Mouse (Mus musculus) bone marrow macrophage, adult 2 months (primary cell): ENCODE data around the gene Ralgapa1. TPM values are rescaled to one million over a fixed set of nuclear protein-coding genes. Genes with fewer than 3 reads are reported as not detected.
A peak's percentile ranks its signal among the peaks of the same experiment; 100 is the strongest.

Experiments
- H3K27ac ChIP-seq: 2 replicates; pipeline ENCODE4 v1.5.1; 2012; ENCODE audit warnings: low read depth, low read length; ENCODE audit not compliant: insufficient read depth
- H3K4me1 ChIP-seq: 2 replicates; pipeline ENCODE4 v1.6.1; 2012; ENCODE audit warnings: low read length; ENCODE audit not compliant: control insufficient read depth, insufficient read depth
- H3K4me3 ChIP-seq: 2 replicates; pipeline ENCODE4 v1.5.1; 2012; ENCODE audit warnings: mild to moderate bottlenecking, low read length, moderate library complexity; ENCODE audit not compliant: insufficient read depth
- CTCF ChIP-seq: IDR thresholded peaks from 2 replicates; pipeline ENCODE4 v1.5.1; 2012; ENCODE audit warnings: low read depth, mild to moderate bottlenecking, low read length, moderate library complexity
- POLR2A ChIP-seq: IDR thresholded peaks from 2 replicates; pipeline ENCODE4 v1.6.1; 2012; ENCODE audit warnings: mild to moderate bottlenecking, low read depth, low read length, borderline replicate concordance
- polyA plus RNA-seq: library from polyadenylated mRNA; stranded (reverse); fragments of >200 nt; gene quantifications from 2 replicates; pipeline ENCODE4 v1.2.4, GENCODE M21; 2012; ENCODE audit not compliant: missing spikeins, insufficient read depth, insufficient read length

Ralgapa1 gene
- polyA plus RNA-seq, 1 experiment, result 19.5 TPM

DNA sequence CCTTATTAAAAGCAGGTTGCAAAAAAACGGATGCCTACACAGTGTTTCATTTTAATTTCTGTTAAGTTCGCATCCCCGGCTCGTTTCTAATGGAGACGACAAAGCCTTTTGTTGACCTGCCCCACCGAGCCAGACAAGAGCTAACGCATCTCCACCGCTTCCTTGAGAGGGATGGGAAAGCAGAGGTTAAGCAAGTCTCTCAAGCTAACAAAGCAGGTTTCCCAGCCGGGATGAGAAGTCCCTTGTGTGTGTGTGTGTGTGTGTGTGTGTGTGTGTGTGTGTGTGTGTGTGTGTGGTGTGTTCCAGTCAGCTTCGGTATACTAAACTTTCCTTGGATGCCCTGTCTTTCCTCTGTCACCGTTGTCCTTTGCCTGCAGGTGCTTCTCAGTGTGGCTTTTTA, 249.8 kb downstream of the Ralgapa1 start:
- H3K4me3 ChIP-seq, result no peak overlapping the region
- H3K27ac ChIP-seq, result no peak overlapping the region
- H3K4me1 ChIP-seq, result peaks cover 4% of the 10 kb centered on the region
- no peak for TF ChIP-seq POLR2A
- no peak for TF ChIP-seq CTCF

DNA sequence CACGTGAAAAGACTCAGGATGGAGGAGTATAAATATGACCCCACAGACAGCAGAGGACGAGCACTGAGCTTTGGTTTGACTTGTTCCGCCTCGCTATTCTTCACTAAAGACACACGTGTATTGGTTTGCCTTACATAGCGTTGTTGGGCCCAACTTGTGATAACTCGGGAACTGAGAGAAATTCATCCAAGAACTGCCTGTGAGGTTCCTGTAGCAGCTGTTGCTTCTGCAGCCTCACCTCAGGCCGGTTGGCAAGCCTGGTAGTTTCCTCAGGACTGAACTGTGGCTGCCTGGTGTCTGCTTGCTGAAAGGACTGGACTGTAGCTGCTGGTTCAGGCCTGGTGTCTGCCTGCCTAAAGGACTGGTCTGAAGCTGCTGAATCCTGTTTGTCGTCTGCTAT, 250.3 kb downstream of the Ralgapa1 start:
- no peak overlapping the region for H3K4me3 ChIP-seq
- H3K27ac ChIP-seq, result no peak overlapping the region
- peaks cover 4% of the 10 kb centered on the region for H3K4me1 ChIP-seq
- TF ChIP-seq POLR2A (no peak), CTCF (no peak)

DNA sequence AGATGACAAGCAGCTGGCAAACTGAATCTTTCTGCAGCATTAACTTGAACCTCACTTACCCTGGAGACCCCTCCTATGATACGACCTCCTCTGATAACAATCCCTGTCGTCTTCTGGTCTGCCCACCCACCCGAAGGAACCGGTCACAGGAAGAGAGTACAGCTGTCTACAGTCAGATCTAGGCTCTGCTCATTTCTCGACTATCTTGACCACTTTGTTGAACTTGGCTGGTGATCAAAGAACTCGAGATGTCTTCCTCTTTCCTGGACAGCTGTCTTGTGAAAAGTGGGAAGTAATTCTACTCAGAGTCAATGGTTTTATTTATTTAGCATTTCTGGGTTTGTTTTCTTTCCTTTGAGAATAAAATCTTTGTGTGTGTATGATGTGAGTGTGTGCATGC, 251.3 kb downstream of the Ralgapa1 start:
- Histone ChIP-seq H3K4me3 (peak overlapping the region; percentile 36), H3K27ac (no peak overlapping the region), H3K4me1 (peaks cover 4% of the 10 kb centered on the region)
- TF ChIP-seq CTCF, result no peak

DNA sequence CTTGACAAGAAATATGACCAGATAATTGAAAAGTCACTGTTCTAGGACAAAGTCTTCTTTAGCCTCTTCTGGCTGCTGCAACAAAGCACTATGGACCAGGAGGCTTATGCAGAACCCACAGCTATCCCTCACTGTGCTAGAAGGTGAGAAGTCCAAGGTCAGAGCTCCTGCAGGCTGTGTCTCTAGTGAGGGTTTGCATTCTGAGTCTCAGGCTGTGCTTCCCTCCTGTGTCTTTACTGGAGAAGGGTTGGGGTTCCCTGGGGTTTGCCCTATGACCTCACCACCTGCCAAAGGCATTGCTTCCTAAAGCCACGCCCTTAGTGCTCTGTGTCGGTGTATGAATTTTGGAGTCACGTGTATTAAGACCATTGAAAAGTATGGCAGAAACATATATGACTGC, 252.5 kb downstream of the Ralgapa1 start:
- H3K4me3 ChIP-seq, result no peak overlapping the region
- TF ChIP-seq CTCF (no peak), POLR2A (no peak)
- H3K27ac ChIP-seq, result no peak overlapping the region
- peaks cover 4% of the 10 kb centered on the region for H3K4me1 ChIP-seq

DNA sequence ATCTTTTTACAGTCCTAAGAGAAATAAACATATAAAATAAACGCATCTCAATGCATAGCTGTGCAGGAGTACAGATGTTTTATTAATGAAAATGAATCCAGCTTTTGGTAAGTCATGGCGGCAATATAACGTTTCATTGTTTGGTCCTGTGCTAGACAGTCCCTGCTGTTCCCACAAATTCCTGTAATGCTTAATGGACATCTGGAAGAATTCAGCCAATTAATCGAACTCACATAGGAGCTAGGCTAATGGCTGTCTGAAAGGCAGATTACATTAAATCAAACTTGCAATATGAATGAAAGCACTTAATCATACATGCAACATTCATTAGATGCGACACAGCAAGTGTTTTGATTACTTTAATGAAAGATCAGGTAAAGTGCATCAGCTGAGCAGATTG, 254.1 kb downstream of the Ralgapa1 start:
- Histone ChIP-seq H3K27ac (no peak overlapping the region), H3K4me3 (no peak overlapping the region), H3K4me1 (peaks cover 4% of the 10 kb centered on the region)
- no peak for TF ChIP-seq CTCF
- no peak for TF ChIP-seq POLR2A

DNA sequence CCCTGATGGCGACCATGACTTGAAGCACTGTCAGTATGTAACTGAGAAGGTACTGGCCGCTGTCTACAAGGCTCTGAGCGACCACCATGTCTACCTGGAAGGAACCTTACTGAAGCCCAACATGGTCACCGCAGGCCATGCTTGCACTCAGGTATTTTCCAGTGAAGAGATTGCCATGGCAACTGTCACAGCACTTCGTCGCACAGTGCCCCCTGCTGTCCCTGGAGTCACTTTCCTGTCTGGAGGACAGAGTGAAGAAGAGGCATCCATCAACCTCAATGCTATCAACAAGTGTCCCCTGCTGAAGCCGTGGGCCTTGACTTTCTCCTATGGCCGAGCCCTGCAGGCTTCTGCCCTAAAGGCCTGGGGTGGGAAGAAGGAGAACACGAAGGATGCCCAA, 255.1 kb downstream of the Ralgapa1 start:
- Histone ChIP-seq H3K4me3 (no peak overlapping the region), H3K27ac (no peak overlapping the region), H3K4me1 (peaks cover 4% of the 10 kb centered on the region)
- TF ChIP-seq CTCF (no peak), POLR2A (no peak)

DNA sequence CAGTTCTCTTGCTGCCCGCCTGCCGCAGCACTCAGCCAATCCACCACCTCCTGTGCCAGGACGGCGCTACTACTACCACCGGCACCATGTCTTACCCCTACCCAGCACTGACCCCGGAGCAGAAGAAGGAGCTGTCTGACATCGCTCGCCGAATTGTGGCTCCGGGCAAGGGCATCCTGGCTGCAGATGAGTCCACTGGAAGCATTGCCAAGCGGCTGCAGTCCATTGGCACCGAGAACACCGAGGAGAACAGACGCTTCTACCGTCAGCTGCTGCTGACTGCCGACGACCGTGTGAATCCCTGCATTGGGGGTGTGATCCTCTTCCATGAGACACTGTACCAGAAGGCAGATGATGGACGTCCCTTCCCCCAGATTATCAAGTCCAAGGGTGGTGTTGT, 255.8 kb downstream of the Ralgapa1 start, which contains the start of gene Aldoart2:
Gene Aldoart2, plus strand, starts transcription at position 34 of the 400 bp plus-strand sequence.
- no peak within 1 kb of the TSS for H3K27ac ChIP-seq
- no peak within 1 kb of the TSS for H3K4me3 ChIP-seq
- peaks cover 6% of the 10 kb centered on the region for H3K4me1 ChIP-seq
- TF ChIP-seq POLR2A, result no peak
- TF ChIP-seq CTCF, result no peak

DNA sequence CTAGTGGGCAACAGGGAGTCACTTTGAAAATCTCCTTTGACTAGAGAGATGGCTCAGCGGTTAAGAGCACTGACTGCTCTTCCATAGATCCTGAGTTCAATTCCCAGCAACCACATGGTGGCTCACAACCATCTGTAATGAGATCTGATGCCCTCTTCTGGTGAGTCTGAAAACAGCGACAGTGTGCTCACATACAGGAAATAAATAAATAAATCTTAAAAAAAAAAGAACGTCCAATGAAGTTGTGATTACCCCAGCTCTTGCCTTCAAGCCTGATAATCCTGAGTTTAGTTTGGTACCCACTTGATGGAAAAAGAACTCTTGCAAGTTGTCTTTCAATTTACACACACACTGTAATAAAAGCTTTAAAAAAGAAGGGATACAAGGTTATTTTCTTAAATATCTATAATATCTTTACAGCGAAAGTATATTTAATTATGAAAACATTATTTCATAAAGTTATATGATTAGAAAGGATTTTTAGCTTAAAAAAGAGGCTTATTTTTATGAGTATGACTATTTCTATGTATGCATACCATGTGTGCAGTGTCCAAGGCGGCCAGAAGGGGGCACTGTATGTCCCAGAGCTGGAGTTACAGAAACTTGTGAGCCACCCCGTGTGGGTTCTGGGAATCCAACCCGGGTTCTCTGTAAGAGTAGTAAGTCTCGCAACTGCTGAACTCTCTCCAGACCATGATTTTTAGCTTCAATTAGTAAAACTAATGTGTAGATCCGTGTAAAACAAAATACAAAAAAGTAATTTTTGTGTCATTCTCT, 256.6 kb downstream of the Ralgapa1 start:
- no peak overlapping the region for H3K4me3 ChIP-seq
- peaks cover 8% of the 10 kb centered on the region for H3K4me1 ChIP-seq
- H3K27ac ChIP-seq, result no peak overlapping the region
- TF ChIP-seq POLR2A (no peak), CTCF (0 out of 2 replicates have a peak, but pooled peaks have one; percentile 13)

DNA sequence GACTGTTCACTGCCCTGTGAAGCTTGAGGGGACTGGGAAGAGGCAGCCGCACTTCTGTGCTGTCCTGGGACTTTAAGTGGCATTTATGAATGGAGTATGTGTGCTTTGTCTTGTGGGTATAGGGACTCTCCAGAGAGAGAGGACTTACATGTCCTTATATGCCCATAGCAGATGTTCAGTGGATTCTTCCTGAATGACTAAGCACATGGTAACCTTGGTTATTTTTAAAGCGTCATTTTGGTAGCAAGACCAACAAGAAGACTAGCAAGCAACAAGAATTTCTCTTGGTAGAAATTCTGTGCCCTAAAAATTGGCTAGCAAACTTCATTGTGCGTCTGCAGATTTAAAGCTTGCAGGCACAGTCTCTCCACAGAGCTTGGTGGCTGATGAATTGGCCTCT, 257.2 kb downstream of the Ralgapa1 start:
- TF ChIP-seq POLR2A, result no peak
- no peak for TF ChIP-seq CTCF
- Histone ChIP-seq H3K4me1 (peaks cover 8% of the 10 kb centered on the region), H3K27ac (no peak overlapping the region), H3K4me3 (no peak overlapping the region)

DNA sequence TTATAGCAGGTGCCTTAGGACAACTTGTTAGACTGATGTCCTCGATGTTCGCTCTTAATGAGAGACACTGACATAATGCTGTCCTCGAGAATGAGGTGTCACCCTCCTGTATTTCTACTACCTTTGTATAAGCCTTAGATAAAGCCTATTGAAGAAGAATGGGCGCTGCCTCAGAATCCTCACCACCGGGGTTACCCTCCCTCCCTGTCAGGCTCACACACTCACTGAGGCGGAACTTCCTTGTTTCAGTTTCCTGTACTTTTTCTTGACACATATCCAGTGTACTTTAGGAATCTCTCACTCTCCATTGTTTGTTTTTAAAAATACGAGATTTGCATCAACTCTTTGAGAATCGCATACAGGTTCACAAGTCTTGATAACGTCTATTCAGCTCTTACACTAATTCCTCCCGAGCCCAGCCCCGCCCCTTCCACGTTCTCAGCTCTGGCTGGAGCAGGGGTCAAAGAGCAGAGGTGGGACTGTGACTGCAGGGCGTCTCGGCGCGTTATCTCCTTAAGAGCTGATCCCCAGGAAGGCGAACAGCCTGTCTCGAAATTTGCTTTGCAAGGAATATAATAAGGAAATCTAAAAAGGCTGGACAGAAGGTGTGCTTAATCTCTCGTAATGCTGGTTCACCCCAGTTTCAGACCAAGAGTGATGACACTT, 260.8 kb downstream of the Ralgapa1 start:
- TF ChIP-seq POLR2A (no peak), CTCF (no peak)
- peaks cover 8% of the 10 kb centered on the region for H3K4me1 ChIP-seq
- peak overlapping the region; percentile 62 for H3K4me3 ChIP-seq
- no peak overlapping the region for H3K27ac ChIP-seq
